Mouse (Mus musculus): ENCODE results near the gene Kif5a.

DNA sequence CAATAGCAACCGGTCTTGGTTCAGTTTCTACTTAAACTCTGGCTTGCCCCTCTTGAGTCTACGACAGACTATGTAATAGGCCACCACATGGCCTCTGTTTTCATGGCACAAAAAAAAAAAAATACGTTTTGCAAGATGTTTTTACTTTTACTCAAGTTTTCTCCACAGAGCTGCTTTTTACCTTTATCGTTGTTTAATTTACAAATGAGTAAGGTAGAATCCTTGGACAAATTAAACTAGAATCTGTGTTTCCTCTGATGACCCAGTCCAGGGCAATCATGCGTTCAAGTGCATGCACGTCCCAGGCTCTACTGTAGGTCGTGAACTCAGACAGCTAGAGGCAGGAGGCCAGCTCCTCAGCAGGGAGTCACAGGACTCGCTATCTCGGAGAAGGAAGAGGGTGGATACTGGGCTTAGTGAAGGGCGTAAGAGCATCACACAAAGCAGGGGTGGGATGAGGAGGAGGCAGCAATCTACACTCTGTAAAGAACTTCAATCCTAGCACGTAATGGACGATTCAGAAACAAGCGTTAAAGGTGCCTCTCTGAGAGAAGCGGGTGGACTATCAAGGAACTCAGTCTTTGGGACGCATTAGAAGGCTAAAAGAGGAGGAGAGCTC lies 26.5 kb upstream of the Kif5a start:
- TF ChIP-seq CTCF (IDR thresholded peaks at IDR 0.05; ENCODE audit: control insufficient read depth, insufficient read depth, low read length) (no peak), POLR2A (IDR thresholded peaks at IDR 0.05; ENCODE audit: borderline replicate concordance, control insufficient read depth, low read depth, low read length) (no peak)

Data from bone marrow, adult 2 months (tissue).